Mouse (Mus musculus): Measurements from ENCODE around the gene Ankrd44. TPM values are rescaled to one million over a fixed set of nuclear protein-coding genes. Genes with fewer than 3 reads are reported as not detected.
"Not testable (repeated sequence)": the region's sequence is repeated elsewhere in the genome, so short reads cannot be mapped to it uniquely, and the experiment has no call there.

The Ankrd44 gene
- 66.8 and 73.9 TPM in 2 replicates for polyA plus RNA-seq (2012; ENCODE audit: insufficient read depth, insufficient read length, missing spikeins)

DNA sequence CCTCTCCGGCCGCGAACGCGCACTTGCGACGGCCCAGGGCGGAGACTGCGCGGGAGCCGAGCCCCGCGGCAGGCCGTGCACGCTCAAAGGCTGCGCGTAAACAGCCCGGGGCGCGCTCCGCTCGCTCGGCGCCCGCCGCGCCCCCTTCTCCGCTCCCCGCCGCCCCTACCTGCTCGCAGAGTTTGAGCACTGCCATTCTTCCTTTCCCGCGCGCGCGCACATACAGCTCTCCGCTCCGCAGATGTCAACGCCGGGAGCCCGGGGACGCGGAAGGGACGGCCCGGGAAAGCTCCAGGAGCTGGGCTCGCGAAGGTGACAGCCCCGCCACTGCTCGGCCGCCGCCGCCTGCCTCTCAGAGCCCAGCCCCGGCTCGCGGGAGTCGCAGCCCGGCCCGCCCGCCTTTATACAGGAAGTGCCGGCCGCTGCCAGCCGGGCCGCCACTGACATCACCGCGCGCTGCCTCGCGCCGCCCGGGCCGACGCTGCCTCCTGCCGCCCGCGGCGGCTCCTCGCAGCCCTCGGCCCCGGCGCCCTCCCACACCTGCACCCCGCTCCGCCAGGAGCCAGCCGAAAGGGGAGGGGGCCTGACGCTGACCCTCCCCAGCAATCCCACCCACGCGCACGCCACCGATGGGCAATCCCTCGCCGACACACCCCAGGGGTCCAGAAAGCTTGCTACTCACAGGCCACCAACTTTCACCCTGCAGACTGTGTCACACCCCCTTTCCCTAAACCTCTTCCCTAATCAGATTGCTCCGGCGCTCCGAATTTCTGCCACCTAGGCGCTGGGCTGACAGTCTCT is at the start of gene Ankrd44:
Gene Ankrd44 (minus strand): TSS at position 417 of the 801 bp plus-strand sequence.
- TF ChIP-seq CTCF (IDR thresholded peaks at IDR 0.05; ENCODE audit: low read depth, low read length) (peak; percentile 43), POLR2A (IDR thresholded peaks at IDR 0.05; ENCODE audit: borderline replicate concordance, low read depth, low read length) (no peak)

DNA sequence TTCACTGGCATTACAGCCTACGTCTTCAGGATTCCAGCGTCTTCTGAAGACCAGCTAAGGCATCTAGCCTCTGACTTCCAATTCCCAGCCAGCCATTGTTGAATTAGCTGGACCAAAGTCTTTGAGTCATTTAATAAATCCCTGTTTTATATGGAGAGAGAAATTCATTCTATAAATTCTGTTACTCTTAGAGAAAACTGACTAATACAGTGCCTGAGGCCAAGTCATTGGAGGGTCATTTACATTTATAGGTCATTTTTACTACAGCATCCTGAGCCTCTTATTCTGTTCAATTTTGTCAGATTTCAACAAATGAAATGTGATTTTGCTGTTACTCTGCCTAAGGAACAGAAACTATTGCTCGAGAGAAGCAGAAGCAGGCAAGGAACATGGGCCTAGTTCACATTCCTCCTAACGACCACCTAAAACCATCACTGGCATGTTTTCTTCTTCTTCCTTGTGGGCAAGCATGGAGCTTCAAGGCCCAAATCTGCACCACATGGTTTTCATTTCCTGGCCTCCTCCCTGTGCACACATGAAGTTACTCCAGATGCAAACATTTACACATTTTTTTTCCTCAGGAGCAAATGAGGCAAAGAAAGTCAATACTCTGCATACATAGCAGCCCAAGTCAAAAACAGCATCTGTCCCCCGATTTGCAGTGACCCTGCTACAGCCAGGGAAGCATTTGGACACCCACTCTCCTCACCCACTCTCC is 45.7 kb upstream of the Ankrd44 start:
- TF ChIP-seq POLR2A (IDR thresholded peaks at IDR 0.05; ENCODE audit: borderline replicate concordance, low read depth, low read length) (no peak), CTCF (IDR thresholded peaks at IDR 0.05; ENCODE audit: low read depth, low read length) (no peak)
- no peak overlapping the region for H3K27ac ChIP-seq (ENCODE audit: insufficient read depth, low read depth, low read length)
- H3K4me3 ChIP-seq (ENCODE audit: insufficient read depth, low read length), result no peak overlapping the region
- no peaks in the 10 kb centered on the region for H3K4me1 ChIP-seq (ENCODE audit: control insufficient read depth, insufficient read depth, low read length)

More for the DNA sequence above, at the start of gene Ankrd44:
- H3K4me1 ChIP-seq (ENCODE audit: control insufficient read depth, insufficient read depth, low read length), result peaks cover 29% of the 10 kb centered on the region
- peak within 1 kb of the TSS; percentile 90 for H3K4me3 ChIP-seq (ENCODE audit: insufficient read depth, low read length)
- peak within 1 kb of the TSS; percentile 27; the same call in 1 of the 2 replicates for H3K27ac ChIP-seq (ENCODE audit: insufficient read depth, low read depth, low read length)

DNA sequence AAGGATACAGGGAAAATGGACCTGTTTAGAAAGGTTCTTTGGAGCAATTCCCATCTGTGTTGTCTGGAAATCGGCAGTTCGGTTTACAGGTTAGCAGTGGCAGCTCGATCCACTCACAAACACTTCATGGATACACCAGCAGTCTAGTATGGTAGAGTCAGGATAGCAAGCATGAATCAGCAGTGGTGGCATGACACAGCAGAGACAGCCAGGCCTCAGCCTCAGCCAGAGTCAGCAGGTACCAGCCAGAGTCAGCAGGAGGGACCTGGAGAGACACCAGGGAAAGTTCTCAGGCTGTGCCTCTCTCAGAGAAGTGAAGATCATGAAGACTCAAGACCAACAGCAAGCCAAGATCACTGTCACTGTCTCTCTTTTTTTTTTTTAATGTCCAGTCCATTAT is 40.7 kb upstream of the Ankrd44 start:
- TF ChIP-seq POLR2A (IDR thresholded peaks at IDR 0.05; ENCODE audit: borderline replicate concordance, low read depth, low read length) (no peak), CTCF (IDR thresholded peaks at IDR 0.05; ENCODE audit: low read depth, low read length) (no peak)

DNA sequence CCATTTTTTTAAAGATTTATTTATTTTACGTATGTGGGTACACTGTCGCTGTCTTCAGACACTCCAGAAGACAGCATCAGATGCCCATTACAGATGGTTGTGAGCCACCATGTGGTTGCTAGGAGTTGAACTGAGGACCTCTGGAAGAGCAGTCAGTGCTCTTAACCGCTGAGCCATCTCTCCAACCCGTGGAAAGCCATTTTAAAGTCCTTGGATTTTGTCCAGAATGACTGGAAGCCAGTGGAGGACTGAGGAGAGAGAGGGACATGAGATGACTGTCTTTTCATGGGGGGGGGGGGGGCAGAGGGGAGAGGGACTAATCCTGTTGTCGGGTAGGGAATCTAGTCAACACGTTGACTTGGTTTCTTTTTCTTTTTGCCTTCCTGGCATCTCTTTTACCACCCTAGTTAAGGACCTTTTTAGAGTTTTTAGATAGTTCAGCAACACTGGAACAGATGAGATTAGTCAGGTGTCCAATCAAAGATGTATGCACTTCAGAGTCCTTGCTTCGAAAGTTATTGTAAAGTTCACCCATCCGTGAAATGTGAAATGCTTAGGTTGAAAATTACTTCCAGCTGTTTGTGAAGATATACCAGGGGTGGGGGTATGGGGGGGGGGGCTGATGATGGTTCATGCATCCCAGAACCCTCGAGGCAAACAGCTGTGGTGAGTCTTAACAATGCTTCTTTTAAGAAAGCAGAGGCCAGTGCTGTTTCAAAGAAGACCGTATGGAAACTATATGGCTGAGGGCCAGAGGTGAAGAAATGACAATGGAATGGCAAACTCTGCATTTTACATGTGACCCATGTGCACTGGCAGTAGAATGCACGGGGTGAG is 39.2 kb upstream of the Ankrd44 start:
- Histone ChIP-seq H3K4me1 (ENCODE audit: control insufficient read depth, insufficient read depth, low read length) (no peaks in the 10 kb centered on the region), H3K4me3 (ENCODE audit: insufficient read depth, low read length) (no peak overlapping the region), H3K27ac (ENCODE audit: insufficient read depth, low read depth, low read length) (no peak overlapping the region)
- TF ChIP-seq POLR2A (IDR thresholded peaks at IDR 0.05; ENCODE audit: borderline replicate concordance, low read depth, low read length), result no peak
- TF ChIP-seq CTCF (IDR thresholded peaks at IDR 0.05; ENCODE audit: low read depth, low read length), result no peak

More for the DNA sequence above, 40.7 kb upstream of the Ankrd44 start:
- H3K27ac ChIP-seq (ENCODE audit: insufficient read depth, low read depth, low read length), result no peak overlapping the region
- no peak overlapping the region for H3K4me3 ChIP-seq (ENCODE audit: insufficient read depth, low read length)
- no peaks in the 10 kb centered on the region for H3K4me1 ChIP-seq (ENCODE audit: control insufficient read depth, insufficient read depth, low read length)

DNA sequence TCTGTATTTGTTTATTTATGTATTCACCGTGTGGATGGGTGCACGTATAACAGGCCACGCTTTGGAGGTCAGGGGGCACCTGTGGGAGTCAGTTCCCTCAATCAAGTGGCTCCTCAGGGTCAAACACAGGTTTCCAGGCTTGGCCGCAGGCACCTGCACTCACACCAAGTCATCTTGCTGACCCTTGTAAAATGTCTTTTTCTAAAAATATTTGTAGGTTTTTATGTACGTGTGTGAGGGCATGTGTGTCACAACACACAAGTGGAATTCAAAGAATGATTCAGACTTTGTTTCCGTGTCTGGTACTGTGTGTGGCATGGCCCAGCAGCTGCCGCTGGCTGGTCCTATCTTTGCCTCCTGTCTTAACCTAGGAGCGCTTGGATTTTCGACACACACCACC is 35.5 kb upstream of the Ankrd44 start:
- Histone ChIP-seq H3K4me3 (ENCODE audit: insufficient read depth, low read length) (no peak overlapping the region), H3K4me1 (ENCODE audit: control insufficient read depth, insufficient read depth, low read length) (no peaks in the 10 kb centered on the region), H3K27ac (ENCODE audit: insufficient read depth, low read depth, low read length) (no peak overlapping the region)
- no peak for TF ChIP-seq CTCF (IDR thresholded peaks at IDR 0.05; ENCODE audit: low read depth, low read length)
- no peak for TF ChIP-seq POLR2A (IDR thresholded peaks at IDR 0.05; ENCODE audit: borderline replicate concordance, low read depth, low read length)

DNA sequence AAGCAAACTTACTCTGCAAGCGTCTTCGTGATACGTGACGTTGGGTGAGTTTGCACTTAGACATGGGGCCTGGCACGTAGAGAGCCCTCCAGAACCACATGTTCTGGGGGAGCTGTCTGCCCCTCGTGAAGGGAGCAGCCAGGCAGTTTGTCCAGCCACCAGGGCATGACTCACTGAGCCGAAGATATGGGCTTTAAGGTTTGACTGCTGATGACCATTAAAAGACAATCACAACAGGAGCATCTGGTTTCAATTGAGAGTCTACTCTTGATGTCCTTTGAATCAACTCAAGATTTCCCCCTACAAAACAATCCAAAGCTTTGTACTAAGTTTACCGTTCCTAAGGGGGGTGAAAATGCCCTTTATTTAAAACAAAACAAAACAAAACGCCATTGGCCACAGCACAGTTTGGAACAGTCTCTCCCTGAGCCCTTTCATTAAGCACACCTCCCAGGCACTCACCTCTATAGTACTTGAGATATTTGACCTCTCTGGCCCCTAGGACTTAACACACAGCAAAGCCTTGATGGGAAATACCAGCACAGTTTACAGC is 34.5 kb upstream of the Ankrd44 start:
- no peak for TF ChIP-seq POLR2A (IDR thresholded peaks at IDR 0.05; ENCODE audit: borderline replicate concordance, low read depth, low read length)
- TF ChIP-seq CTCF (IDR thresholded peaks at IDR 0.05; ENCODE audit: low read depth, low read length), result no peak
- Histone ChIP-seq H3K4me1 (ENCODE audit: control insufficient read depth, insufficient read depth, low read length) (no peaks in the 10 kb centered on the region), H3K27ac (ENCODE audit: insufficient read depth, low read depth, low read length) (no peak overlapping the region), H3K4me3 (ENCODE audit: insufficient read depth, low read length) (no peak overlapping the region)

DNA sequence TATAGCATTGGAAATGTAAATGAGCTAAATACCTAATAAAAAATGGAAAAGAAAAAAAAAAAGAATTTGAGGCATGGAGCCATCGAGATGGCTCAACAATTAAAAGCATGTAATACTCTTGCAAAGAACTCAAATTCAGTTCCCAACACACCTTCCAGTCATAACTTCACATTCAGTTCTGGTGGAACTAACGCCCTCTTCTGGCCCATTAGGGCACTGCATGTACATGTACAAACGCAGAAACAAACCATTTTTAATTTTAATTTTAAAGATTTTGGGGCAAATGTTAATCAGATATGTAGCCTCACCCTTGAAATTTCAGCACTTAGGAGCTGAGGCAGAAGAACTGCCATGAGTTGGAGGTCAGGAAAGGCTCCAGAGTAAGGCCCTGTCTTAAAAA is 32.3 kb upstream of the Ankrd44 start:
- H3K4me1 ChIP-seq (ENCODE audit: control insufficient read depth, insufficient read depth, low read length), result no peaks in the 10 kb centered on the region
- no peak overlapping the region for H3K27ac ChIP-seq (ENCODE audit: insufficient read depth, low read depth, low read length)
- TF ChIP-seq CTCF (IDR thresholded peaks at IDR 0.05; ENCODE audit: low read depth, low read length), result no peak
- no peak for TF ChIP-seq POLR2A (IDR thresholded peaks at IDR 0.05; ENCODE audit: borderline replicate concordance, low read depth, low read length)
- no peak overlapping the region for H3K4me3 ChIP-seq (ENCODE audit: insufficient read depth, low read length)

DNA sequence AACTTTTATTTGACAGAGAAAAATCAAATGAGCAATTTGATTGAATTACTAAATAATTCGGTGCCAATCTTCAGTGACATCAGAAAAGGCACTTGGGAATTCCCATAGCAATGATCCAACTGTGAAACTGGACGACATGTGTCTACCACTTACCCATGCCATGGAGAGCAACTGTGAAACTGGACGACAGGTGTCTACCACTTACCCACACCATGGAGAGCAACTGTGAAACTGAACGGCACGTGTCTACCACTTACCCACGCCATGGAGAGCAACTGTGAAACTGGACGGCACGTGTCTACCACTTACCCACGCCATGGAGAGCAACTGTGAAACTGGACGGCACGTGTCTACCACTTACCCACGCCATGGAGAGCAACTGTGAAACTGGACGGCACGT is 30.8 kb upstream of the Ankrd44 start:
- H3K4me3 ChIP-seq (ENCODE audit: insufficient read depth, low read length); H3K4me1 ChIP-seq (ENCODE audit: control insufficient read depth, insufficient read depth, low read length); H3K27ac ChIP-seq (ENCODE audit: insufficient read depth, low read depth, low read length): not testable (repeated sequence)

DNA sequence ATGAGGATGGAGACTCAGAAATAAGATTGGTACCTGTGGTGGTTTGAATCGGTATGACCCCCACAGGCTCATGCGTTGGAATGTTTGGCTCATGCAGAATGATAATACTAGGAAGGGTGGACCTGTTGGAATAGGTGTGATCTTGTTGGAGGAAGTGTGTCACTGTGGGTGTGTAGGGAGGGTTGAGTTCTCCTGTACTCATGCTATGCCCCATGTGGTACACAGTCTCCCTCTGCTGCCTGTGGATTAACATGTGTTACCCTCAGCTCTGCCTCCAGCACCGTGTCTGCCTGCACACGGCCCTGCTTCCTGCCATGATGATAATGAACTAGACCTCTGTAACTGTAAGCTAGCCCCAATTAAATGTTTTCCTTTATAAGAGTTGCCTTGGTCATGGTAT is 28.7 kb upstream of the Ankrd44 start:
- TF ChIP-seq CTCF (IDR thresholded peaks at IDR 0.05; ENCODE audit: low read depth, low read length) (no peak), POLR2A (IDR thresholded peaks at IDR 0.05; ENCODE audit: borderline replicate concordance, low read depth, low read length) (no peak)
- no peak overlapping the region for H3K27ac ChIP-seq (ENCODE audit: insufficient read depth, low read depth, low read length)
- no peak overlapping the region for H3K4me3 ChIP-seq (ENCODE audit: insufficient read depth, low read length)

More for the DNA sequence above, 28.7 kb upstream of the Ankrd44 start:
- no peaks in the 10 kb centered on the region for H3K4me1 ChIP-seq (ENCODE audit: control insufficient read depth, insufficient read depth, low read length)

Measured in bone marrow macrophage, adult 2 months (primary cell).